35 mouse cellular contexts compared by ENCODE assay signal in genomic region chr15:7192582-7192981, GRCm38 (mm10).
"Had no signal": no experiment of that assay in that cellular context is flagged by ENCODE, and none has a peak within 500 bp of the region (broad histone marks: within the 10 kb centered on the region; RNA-seq: fewer than 3 reads in every experiment).

No protein-coding gene starts in this region.

- DNase-seq: heart, postnatal 10 days; heart, postnatal 14 days; heart, postnatal 36 days; heart, postnatal 4 days; kidney, adult 11 months; kidney, adult 18-20 months; kidney, adult 2 months; kidney, adult 8-10 months; kidney, adult 9 months; kidney, postnatal 10 days; kidney, postnatal 14 days; kidney, postnatal 25 days; kidney, postnatal 36 days; kidney, postnatal 4 days; layer of hippocampus, adult 9-11 months; layer of hippocampus, postnatal 36 days had no signal

- H3K27ac ChIP-seq: heart, embryonic 10.5 days; heart, embryonic 13.5 days; heart, embryonic 15.5 days; hindbrain, postnatal 0 days; intestine, embryonic 15.5 days; kidney, embryonic 15.5 days; kidney, postnatal 0 days had no signal

- H3K27me3 ChIP-seq: heart, embryonic 12.5 days; heart, embryonic 13.5 days; heart, embryonic 15.5 days; hindbrain, embryonic 12.5 days; hindbrain, embryonic 13.5 days; hindbrain, embryonic 15.5 days; intestine, embryonic 15.5 days; kidney, embryonic 15.5 days had no signal

- H3K4me3 ChIP-seq: heart, embryonic 10.5 days; heart, embryonic 12.5 days; heart, embryonic 13.5 days; heart, embryonic 15.5 days; hindbrain, embryonic 10.5 days; hindbrain, embryonic 12.5 days; hindbrain, embryonic 13.5 days; hindbrain, embryonic 15.5 days; intestine, embryonic 15.5 days; kidney, embryonic 15.5 days; layer of hippocampus, adult 2 months had no signal

- ATAC-seq: hindbrain, embryonic 16.5 days; hindbrain, postnatal 0 days; inflammation-experienced regulatory T-cells, adult 6 months; intestine, embryonic 15.5 days; intestine, embryonic 16.5 days; intestine, postnatal 0 days had no signal

- H3K4me1 ChIP-seq: intestine, embryonic 15.5 days had no signal

- H3K4me2 ChIP-seq: heart, embryonic 11.5 days; heart, embryonic 12.5 days; heart, embryonic 13.5 days; heart, embryonic 15.5 days; hindbrain, embryonic 12.5 days; hindbrain, embryonic 13.5 days; hindbrain, embryonic 14.5 days; hindbrain, embryonic 15.5 days; intestine, embryonic 15.5 days; kidney, embryonic 15.5 days had no signal

- H3K9ac ChIP-seq: heart, embryonic 12.5 days; heart, embryonic 13.5 days; heart, embryonic 15.5 days; hindbrain, embryonic 12.5 days; hindbrain, embryonic 13.5 days; hindbrain, embryonic 14.5 days; hindbrain, embryonic 15.5 days; intestine, embryonic 15.5 days; kidney, embryonic 15.5 days had no signal

- H3K9me3 ChIP-seq: heart, embryonic 10.5 days; heart, embryonic 12.5 days; heart, embryonic 13.5 days; heart, embryonic 15.5 days; hindbrain, embryonic 10.5 days; hindbrain, embryonic 12.5 days; hindbrain, embryonic 13.5 days; hindbrain, embryonic 15.5 days; intestine, embryonic 15.5 days; kidney, embryonic 15.5 days had no signal
